Mouse (Mus musculus): ENCODE data around the gene Tnni1.

- TF ChIP-seq EP300 (IDR thresholded peaks at IDR 0.05; ENCODE audit: low read depth) (no peak), CTCF (IDR thresholded peaks at IDR 0.05; ENCODE audit: low read depth) (no peak)
These were observed 17.5 kb upstream of the Tnni1 start for GRCm38 (mm10) chr1:135761728-135762127.

Measured in liver, embryonic 14.5 days (tissue).